Mouse (Mus musculus) skeletal muscle tissue, adult 2 months (tissue): ENCODE results near the gene Cyp4f14.

Experiments used
- DNase-seq: peaks from one replicate; pipeline ENCODE4 v3.0.0-alpha.2; 2012; ENCODE audit warnings: low read depth, low spot score

Gene Cyp4f14

GRCm38 (mm10) chr17:32917131-32917530 lies at the start of gene Cyp4f14:
Gene Cyp4f14, minus strand, starts transcription at chr17:32917342.
- peak; percentile 24 for DNase-seq

DNA sequence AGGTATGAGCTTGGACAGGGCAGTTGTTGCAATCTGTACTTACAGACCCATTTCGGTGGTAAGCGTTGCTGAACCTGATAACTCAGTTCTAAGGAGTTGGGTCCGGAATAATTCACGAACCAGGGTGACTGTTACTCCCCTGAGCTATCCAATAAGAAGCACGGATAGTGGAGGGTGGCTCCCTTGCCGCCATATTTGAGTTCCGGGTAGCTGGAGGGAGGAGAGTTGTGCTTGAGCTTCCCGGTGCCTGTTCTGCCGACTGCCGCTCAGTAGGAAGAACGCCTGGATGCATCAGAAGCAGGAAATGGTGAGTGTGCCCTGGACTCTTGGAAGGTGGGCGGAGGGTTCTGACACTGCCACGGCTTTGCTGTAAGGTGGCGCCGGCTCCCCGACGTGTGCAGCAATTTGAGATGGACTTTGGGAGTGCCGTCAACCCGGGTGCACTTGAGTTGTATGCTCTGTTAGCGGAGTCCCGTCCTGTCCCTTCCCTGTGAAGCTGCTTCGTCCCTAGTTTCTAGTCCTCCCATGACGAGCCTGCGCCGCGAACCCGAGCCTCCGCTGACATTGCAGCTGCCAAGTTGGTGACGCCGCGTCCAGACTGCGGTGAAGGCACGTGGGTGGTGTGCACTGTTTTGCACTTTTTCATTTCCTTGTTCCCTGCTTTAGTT lies 48.6 kb upstream of the Cyp4f14 start, which contains the start of gene Zfp472:
TSS of gene Zfp472 (plus strand) at position 192 of the 668 bp plus-strand sequence.
- DNase-seq = peak; percentile 87

GRCm38 (mm10) chr17:32965253-32965622 lies 48.1 kb upstream of the Cyp4f14 start:
- DNase-seq = no peak

- DNase-seq = peak; percentile 21
These were observed 34.3 kb upstream of the Cyp4f14 start for GRCm38 (mm10) chr17:32951441-32951840.

GRCm38 (mm10) chr17:32951006-32951405 lies 33.9 kb upstream of the Cyp4f14 start:
- no peak for DNase-seq

DNA sequence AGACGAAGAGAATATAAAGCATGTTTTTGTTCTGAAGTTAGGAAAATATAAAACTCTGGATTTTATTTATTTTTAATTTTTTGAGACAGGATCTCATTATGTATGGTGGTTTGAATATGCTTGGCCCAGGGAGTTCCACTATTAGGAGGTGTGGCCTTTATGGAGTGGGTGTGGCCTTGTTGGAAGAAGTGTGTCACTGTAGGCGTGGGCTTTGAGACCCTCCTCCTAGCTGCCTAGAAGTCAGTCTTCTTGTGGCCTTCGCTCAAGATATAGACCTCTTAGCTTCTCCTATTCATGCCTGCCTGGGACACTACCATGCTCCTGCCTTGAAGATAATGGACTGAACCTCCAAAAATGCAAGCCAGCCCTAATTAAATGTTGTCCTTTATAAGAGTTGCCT lies 33.0 kb upstream of the Cyp4f14 start:
- DNase-seq = no peak

- peak; percentile 92 for DNase-seq
These were observed 30.2 kb upstream of the Cyp4f14 start, which contains the start of gene Cyp4f13 for GRCm38 (mm10) chr17:32947215-32947914. Gene Cyp4f13, minus strand, starts transcription at chr17:32947402.

GRCm38 (mm10) chr17:32946716-32947115 lies 29.6 kb upstream of the Cyp4f14 start:
- DNase-seq = no peak

DNA sequence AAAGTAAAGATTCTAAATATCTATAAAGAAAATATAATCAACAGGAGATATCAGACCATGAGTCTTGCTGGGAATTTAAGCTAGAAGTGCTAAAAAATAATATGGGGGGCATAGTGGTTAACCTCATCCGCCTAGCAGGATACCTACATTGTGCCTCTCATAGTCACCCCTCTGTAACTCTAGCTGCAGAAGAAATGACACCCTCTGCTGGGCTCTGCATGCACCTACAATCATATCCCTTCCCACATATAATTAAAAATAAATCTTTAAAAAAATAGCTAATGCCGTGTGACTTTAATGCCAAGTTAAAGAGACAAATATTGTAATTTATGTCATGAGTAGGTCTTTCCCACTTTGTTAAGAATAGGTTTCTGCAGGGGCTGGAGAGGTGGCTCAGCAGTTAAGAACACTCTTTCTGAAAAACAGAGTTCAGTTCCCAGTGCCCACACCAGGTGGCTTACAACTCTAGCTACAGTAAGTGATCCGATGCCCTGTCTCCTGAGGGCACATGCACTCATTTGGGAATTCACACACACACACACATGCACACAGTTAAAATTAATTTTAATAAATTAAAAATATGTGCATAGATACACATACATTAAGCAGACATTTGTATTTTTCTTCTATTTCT lies 27.4 kb upstream of the Cyp4f14 start:
- no peak for DNase-seq

DNA sequence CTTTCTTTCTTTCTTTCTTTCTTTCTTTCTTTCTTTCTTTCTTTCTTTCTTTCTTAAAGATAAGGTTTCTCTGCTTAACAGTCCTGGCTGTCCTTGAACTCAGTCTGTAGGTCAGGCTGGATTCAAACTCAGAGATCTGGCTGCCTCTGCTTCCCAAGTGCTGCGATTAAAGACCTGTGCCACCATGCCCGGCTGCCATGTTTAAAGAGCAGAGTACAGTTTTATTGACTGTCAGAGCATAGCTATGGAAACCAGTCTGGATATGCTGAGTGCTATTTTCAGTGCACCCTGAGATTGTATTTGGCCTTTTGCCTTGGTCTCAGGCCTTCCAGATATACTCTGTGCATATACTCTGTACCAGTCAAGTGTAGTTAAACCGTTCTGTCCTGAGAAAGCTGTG lies 26.5 kb upstream of the Cyp4f14 start:
- no peak for DNase-seq

DNA sequence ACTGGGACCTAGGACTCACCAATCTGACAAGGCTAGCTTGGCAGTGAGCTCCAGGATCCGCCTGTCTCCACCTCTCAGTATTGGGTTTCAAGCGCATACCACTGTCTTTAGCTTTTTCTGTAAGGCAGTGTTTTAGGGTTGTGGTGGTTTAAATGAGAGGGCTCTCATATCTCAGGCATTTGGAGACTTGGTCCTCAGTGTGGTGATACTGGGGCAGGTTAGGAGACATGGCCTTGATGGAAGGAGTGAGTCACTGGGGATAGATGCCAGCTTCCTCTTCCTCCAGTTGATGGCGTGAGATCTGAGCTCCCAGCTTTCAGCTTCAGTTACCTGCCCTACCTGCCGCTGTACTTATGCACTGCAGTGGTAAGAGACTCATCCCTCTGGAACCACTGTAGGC lies 22.7 kb upstream of the Cyp4f14 start:
- DNase-seq = no peak

DNA sequence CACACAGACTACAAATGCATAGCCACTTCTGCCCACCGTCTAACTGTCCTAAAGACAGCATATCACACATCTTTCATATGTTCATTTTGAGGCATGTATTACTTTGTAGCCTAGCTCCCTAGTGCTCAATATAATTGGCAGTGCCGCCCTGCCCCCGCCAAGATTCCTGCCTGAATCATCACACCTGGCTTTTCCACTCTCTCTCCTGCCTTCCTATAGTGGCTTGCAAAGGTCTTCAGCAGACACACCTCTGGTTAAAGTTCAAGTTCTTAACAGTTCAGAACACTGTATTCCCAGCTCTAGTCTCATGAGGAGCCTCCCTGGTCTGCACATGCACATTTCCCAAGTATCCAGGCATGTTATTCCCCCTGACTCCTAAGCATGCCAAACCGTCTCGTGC lies 10.7 kb upstream of the Cyp4f14 start:
- no peak for DNase-seq

DNA sequence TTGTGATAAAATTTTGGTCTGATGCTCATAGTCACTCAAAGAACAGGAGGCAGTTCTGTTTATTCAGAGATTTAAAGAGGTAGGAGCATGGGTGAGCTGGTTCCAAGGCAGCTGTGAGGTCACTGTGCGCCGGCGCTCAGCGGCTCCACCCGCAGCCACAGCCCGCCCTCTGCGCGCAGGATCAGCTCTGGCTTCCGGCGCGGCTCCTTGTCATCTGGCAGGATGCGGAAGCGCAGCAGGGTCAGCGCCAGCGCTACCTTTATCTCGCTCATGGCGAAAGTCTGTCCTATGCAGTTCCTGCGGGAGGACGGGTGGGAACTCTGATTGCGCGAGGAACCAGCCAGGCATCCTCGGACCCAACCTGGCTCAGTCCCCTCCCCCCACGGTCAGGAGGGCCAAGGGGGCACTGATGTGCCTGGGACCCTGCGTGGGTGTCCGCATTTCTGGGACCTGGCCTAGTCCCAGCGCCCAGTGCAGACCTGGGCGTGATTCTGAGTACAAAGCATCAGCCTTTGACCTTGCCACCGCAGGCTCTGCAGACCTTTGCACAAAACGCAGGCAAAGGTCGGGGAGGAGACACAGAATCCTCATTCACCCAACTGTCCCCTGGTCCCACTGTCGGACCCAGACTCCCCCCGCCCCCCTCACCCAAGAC lies 7.6 kb upstream of the Cyp4f14 start:
- peak; percentile 59 for DNase-seq

GRCm38 (mm10) chr17:32923681-32924080 lies 6.5 kb upstream of the Cyp4f14 start:
- DNase-seq = no peak

GRCm38 (mm10) chr17:32919123-32919522 lies 2.0 kb upstream of the Cyp4f14 start:
- DNase-seq = no peak

DNA sequence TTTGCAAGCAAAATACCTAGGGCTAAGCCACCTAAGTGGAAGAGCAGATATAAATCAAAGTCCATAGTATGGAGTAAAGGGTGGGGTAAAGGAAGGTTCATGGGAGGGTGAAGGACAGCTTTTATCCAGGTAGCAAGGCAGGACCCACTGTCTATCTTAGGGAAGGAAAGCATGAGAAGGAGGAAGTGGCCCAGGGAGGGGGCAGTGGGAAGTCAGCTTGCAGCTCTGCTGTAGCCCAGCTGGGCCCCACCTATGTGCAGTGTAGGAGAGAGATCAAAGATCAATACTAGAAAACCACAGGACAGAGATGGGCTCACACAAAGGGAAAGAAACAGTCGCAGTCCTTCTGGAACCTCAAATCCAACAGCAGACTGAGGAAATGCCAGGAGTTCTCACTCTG lies 1.1 kb downstream of the Cyp4f14 start:
- DNase-seq = no peak

GRCm38 (mm10) chr17:32906172-32906571 lies 11.0 kb downstream of the Cyp4f14 start:
- DNase-seq = no peak

DNA sequence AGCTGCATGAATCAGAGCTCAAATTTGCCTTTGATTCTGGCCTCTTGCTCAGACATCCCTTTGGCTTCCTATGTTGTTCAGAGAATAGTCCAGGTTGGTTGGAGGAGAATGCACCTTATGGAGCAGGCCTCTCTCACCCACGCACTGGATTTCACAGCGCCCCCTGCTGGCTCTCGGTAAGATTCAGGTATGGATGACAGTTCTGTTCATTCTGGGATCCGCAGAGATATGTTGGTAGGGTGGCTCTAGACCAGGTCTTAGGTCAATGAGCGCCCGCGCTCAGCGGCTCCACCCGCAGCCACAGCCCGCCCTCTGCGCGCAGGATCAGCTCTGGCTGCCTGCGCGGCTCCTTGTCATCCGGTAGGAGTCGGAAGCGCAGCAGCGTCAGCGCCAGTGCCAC lies 11.9 kb downstream of the Cyp4f14 start:
- DNase-seq = no peak

DNA sequence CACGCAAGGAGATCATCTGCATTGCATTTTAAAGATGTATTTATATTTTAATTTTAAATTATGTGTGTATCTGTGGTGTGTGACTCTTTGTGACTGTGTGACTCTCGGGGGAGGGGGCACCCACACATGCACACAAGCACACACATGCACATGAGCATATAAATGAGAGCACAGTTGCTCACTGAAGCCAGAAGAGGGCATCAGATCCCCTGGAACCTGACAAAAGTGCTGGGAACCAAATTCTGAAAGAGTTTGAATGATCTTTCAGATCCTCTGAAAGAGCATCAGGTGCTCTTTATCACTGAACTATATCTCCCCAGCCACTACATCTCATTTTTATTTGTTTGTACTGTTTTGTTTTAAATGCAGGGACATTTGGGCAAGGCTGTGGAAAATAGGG lies 12.7 kb downstream of the Cyp4f14 start:
- DNase-seq = no peak

- DNase-seq = no peak
These were observed 15.2 kb downstream of the Cyp4f14 start for GRCm38 (mm10) chr17:32901751-32902525.

- DNase-seq = no peak
These were observed 21.7 kb downstream of the Cyp4f14 start for GRCm38 (mm10) chr17:32895421-32895820.
